Mouse (Mus musculus) embryo, embryonic 11.5 days (tissue): ENCODE measurements around the gene Sympk.

Experiments
- DNase-seq: peaks from one replicate; pipeline ENCODE4 v3.0.0-alpha.2; 2012; ENCODE audit warnings: low read depth, low spot score

The Sympk gene

GRCm38 (mm10) chr7:19083701-19084100 is 59.5 kb downstream of the Sympk start, which contains the start of gene Dmpk:
Dmpk (plus strand) TSS chr7:19083849.
- no peak for DNase-seq

DNA sequence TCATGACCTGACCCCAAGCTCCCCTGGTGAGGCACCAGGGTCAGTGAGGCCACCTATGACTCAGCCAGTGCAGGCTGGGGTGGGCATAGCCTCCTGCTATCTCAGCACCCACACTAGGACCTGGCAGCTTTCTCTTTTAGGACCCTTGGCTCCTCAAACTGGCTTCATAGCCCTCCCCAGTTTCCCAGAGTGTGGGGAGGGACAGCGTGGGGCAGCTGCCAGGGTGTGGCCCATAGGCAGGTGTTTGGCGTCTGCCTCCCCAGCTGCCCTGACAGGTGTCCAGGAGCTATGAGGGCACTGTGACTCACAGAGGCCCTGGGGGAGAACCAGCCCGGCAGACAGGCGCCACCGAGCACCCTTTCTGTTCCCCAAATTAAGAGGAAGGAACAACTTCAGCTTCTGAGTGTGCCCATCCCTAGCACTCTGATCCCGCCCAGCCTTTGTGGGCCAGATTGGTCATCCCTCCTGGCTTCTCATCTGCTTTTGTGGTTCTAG is 60.1 kb downstream of the Sympk start:
- DNase-seq = no peak

- DNase-seq = no peak
Observed at GRCm38 (mm10) chr7:19084921-19085473, 60.8 kb downstream of the Sympk start.

GRCm38 (mm10) chr7:19085495-19085894 is 61.3 kb downstream of the Sympk start:
- DNase-seq = no peak

GRCm38 (mm10) chr7:19086042-19086441 is 61.9 kb downstream of the Sympk start:
- DNase-seq = no peak

- no peak for DNase-seq
Observed at GRCm38 (mm10) chr7:19086760-19087159, 62.6 kb downstream of the Sympk start.

GRCm38 (mm10) chr7:19088813-19089212 is 64.6 kb downstream of the Sympk start:
- DNase-seq = peak; percentile 54

DNA sequence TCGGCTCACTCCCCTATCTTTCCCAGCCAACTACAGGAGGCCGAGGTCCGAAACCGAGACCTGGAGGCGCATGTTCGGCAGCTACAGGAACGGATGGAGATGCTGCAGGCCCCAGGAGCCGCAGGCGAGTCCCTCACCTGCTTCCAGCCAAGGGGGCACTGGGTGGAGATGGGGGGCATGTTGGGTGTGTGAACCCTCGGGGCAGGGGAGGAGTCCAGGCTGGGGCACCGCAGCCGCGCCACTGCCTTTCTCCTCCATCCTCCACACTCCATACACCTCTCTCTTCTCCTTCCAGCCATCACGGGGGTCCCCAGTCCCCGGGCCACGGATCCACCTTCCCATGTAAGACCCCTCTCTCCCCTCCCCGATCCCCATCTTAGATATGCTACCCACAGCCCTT is 67.7 kb downstream of the Sympk start:
- DNase-seq = no peak

- DNase-seq = peak; percentile 57
Observed at GRCm38 (mm10) chr7:19092381-19093173, 68.4 kb downstream of the Sympk start.

DNA sequence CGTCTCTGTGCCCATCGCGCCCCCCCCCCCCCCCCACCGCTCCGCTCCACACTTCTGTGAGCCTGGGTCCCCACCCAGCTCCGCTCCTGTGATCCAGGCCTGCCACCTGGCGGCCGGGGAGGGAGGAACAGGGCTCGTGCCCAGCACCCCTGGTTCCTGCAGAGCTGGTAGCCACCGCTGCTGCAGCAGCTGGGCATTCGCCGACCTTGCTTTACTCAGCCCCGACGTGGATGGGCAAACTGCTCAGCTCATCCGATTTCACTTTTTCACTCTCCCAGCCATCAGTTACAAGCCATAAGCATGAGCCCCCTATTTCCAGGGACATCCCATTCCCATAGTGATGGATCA is 69.0 kb downstream of the Sympk start:
- peak; percentile 69 for DNase-seq

DNA sequence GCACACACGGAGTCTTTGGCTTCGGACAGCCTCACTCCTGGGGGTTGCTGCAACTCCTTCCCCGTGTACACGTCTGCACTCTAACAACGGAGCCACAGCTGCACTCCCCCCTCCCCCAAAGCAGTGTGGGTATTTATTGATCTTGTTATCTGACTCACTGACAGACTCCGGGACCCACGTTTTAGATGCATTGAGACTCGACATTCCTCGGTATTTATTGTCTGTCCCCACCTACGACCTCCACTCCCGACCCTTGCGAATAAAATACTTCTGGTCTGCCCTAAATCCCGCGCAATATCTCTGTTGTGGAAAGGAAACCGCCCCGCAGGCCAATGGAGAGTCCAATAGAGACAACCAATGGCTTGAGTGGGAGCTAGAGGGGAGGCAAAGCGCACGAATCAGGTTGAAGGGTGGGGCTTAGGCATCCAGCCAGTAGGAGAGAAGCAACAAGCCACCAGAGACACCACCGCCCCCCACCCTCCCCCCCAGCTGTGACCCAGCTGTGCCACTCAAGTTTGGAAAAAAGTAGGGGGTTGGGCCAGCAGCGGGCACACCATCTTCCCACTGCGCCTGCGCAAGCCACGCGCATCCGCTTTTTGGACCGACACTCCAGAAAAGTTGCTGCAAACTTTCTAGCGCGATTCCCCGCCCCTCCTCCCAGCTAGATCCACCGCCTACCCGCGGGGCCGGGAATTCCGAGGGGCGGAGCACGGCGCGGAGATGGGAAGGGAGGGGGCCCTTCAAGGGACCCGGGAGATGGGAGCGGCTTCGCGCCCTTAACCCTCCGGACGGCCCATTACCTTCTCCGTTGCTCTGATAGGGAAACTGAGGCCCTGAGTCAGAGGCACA is 69.6 kb downstream of the Sympk start:
- DNase-seq = peak; percentile 98

DNA sequence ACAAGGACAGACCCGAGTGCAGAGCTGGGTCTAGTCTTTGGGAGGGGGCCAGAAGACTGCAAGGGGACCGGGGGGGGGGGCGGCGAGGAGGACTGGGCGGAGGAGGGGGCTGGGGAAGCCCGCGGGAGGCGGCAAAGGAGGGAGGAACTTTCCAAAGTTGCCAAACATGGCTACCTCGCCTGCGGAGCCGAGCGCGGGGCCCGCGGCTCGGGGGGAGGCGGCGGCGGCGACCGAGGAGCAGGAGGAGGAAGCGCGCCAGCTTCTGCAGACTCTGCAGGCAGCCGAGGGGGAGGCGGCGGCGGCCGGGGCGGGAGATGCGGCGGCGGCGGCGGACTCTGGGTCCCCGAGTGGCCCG is 70.3 kb downstream of the Sympk start, which contains the start of gene Six5:
Six5 (plus strand) TSS at position 124 of the 355 bp plus-strand sequence.
- no peak for DNase-seq

GRCm38 (mm10) chr7:19094826-19095750 is 70.9 kb downstream of the Sympk start:
- DNase-seq = no peak

DNA sequence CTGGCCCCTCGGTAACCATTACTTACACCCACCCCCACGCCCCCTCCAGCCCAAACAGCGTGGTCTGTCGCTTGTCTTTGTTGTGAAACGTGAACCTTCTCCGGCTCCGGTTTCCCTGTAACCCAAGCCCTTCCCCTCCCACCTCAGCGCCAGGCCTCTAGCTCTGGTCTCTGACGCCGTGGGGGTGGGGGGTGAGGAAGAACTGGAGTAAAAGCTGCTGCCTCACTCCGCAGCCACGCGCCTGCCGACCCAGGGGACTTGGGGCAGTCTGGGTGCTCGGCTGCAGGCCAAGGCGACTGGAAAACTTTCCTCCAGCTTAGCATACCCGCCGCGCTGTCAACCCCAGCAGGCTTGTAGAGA is 71.6 kb downstream of the Sympk start:
- peak; percentile 82 for DNase-seq

DNA sequence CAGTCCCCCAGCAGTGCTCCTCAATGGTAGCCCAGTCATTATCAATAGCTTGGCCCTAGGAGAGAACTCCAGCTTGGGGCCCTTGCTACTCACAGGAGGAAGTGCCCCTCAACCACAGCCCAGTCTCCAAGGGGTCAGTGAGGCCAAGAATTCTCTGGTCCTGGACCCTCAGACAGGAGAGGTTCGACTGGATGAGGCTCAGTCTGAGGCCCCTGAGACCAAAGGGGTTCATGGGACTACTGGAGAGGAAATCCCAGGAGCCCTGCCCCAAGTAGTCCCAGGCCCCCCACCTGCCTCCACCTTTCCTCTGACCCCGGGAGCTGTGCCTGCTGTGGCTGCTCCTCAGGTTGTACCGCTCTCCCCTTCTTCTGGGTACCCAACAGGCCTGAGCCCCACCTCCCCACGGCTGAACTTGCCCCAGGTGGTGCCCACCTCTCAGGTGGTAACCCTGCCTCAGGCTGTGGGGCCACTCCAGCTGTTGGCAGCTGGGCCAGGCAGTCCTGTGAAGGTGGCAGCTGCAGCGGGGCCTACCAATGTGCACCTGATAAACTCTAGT is 72.3 kb downstream of the Sympk start:
- no peak for DNase-seq

GRCm38 (mm10) chr7:19097217-19097616 is 73.0 kb downstream of the Sympk start:
- no peak for DNase-seq

DNA sequence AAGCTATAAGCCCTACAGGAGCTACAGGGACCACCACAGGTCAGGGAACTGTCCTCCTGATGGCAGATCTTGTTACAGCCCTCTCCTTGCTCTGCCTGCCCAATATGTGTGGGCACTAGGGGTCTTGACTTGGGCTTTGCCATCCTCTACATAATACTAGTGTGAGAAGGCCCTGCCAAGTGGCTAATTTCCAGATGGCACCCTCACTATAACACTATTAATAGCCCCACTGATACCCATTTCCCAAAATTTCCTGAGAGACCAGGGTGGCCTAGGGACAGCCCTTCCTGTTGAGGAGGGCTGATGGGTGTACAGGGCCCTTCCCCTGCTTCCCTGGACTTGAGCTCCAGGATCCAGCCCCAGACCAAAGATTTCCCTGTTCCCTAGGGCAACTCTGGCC is 73.7 kb downstream of the Sympk start:
- no peak for DNase-seq

GRCm38 (mm10) chr7:19098811-19099210 is 74.6 kb downstream of the Sympk start:
- no peak for DNase-seq

DNA sequence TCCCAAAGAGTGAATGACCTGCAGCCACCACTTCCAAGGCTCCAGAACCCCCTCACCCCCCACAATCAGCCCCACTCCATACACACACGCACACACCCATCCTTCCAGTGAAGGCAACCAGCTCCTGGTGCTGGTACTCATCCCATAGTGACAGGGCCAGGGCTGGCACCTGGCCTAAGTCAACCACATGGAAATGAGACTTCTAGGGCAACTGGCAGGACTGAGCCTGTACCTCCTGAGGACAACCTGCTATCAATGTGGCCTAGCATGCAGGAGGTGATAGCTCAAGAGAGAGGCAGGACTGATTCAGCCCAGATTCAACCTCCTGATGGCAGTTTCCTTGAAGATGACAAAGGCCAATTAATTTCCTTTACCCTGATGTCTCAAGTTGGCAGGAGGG is 76.1 kb downstream of the Sympk start:
- no peak for DNase-seq

DNA sequence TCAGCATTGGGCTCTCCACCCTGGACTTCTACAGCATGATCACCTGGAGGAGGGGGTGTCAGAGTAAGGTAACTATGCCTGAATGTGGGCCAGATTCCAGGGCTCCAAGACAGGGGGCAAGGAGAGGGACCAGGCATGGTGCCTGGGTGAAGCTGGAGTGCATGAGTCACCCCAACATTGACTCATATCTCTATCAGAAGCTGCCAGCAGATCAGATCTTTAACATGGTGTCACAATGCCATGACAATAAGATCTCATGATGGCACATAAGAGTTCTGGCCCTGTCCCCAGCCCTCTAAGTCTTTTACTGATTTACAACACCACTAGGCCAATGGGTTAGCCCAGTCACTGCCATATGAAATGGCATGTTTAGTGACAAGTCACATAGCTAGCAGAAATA is 79.6 kb downstream of the Sympk start:
- DNase-seq = no peak
